Mouse (Mus musculus) left cerebral cortex, adult 18-20 months (tissue): ENCODE measurements at regions not wholly inside any gene's neighbourhood (a gene's known extent, or its start where the extent isn't known, plus 50 kb on each side); places are given as distances from the start of the nearest gene placed in this dataset.
A peak's percentile ranks its signal among the peaks of the same experiment; 100 is the strongest.

Experiments
- DNase-seq, 2 experiments: peaks; one replicate each; pipeline ENCODE4 v3.0.0; 2021 to 2022; ENCODE audit warnings: low spot score in 2 of 2, mixed read lengths in 1 of 2

- DNase-seq, result no peak
Observed at GRCm38 (mm10) chr8:26283957-26284356, 164.6 kb downstream of the Gm45692 start.

DNA sequence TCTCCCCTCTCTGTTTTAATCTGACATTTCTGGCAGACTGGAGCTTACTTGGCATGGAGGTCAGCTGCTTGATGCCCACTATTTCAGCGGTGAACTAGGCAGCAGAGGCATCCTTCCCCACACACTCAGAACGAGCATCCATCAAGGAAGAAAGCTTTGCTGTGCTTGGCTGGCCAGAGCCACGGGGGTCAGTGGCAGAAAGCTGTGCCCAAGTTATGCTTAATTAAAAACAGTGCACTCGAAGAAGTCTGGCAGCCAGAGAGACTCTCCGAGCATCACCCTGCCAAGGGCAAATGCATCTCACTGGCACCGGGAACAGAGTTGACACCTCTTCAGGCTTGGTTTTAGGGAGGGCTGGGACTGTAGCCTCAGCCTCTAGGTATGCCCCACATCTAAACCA lies 168.3 kb downstream of the Gm45692 start:
- DNase-seq, result no peak

- DNase-seq, result no peak
Observed at GRCm38 (mm10) chr8:26288163-26288562, 168.8 kb downstream of the Gm45692 start.

DNA sequence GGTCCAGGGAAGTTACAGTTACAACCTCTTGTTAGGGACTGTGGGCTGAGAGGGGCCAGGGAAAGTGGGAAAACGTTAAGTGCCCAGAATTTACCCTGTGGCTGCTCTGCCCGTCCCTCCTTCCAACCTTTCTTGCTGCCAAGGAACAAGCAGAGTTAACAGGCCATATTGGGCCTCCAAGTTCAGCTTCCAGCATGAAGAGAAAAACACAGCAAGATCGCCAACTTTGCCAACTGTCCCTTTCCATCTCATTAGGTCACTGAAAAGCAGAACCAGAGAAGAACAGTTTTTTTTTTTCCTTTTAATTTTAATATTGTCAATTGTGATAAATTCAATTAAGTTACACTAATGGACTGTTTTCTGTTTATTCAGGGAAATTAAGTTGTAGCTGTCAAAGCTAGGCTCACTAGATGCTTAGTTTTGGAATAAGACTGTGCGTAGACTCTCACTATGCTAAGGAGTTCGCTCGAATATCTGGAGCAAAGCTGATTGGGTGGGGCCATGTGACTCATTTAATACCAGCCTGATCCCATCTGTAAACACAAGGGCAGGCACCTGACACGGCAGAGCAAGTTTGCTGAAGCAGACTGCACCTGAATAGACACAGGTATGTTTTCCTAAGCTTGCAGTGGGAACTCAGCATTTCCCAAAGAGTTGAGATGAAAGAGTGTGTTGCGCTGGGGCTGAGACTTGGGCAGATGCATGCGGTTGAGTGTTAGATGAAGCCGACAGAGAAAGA lies 178.9 kb downstream of the Gm45692 start:
- DNase-seq, result no peak

- DNase-seq, result no peak
Observed at GRCm38 (mm10) chr8:26300246-26300645, 180.9 kb downstream of the Gm45692 start.

DNA sequence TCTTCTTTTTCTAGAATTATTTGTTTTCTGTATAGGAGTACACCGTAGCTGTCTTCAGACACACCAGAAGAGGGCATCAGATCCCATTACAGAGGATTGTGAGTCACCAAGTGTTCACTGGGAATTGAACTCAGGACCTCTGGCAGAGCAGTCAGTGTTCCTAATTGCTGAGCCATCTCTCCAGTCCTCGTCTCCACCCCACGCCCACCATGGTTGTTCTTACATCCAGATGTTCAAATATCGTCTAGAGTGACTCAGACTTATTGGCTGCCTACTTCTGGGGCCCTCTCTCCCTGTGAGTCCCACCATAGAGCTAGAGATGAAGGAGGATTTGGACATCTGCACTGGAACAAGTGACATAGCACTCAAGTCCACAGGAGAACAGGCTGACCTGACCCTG lies 182.6 kb downstream of the Gm45692 start:
- no peak for DNase-seq

DNA sequence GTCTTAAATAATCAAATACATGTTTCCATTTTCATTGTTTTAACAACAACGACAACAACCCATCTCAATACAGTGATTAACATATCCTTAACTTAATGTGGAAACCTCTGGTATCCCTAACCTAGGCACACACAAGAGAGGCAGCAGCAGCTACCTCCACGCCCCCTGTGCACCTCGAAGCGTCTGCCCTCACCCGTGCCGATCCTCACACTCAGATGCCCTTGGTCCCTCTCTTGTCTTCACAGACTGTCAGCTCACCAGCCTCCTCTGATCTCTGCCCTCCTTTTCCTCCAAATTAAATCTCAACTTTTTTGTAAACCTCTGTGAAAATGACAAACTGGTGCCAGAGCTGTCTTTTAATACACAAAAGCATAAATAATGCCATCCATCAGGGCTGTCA lies 185.2 kb downstream of the Gm45692 start:
- no peak for DNase-seq

- no peak for DNase-seq
Observed at GRCm38 (mm10) chr8:26305061-26305879, 185.9 kb downstream of the Gm45692 start.

DNA sequence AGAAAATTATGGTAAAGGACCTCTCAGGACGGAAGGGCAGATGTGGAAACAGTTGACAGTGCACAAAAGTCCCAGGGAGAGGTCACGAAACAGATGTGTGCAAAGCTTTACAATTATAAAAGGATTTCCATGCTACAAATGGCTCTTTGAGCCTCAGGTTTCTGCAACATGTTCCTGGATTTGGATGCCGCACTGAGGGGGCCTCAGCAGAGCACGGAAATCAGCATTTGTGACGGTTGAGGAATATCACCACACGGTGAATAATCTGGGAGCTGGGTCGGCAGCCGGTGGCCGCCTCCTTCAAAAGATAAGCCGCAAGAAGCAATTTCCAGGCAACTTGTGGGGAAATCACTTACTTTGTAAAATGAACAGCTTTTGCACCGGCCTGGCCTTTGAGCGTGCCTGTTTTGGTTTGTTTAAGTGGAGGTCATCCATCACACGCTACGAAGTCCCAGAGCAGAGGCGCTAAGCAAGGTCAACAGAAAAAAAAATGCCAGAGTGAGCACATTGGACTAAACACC lies 188.8 kb downstream of the Gm45692 start:
- no peak for DNase-seq

DNA sequence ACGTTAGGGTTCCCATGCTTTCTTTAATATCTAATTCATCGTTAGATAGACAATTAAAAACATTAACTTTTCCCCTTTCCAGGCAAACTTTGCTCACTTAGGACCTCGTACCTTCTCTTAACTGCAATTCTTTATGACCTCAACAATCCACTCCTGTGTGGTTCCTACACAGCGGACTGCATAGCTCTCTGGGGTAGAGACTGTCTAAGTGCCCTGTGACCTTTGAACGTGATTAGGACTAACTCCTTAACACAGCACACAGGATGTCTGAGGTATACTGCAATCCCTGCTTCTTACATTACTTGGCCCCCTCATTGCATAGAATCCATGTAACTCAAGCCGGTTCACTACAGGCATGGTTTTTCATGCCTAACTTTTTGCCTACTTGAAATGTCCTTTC lies 190.4 kb downstream of the Gm45692 start:
- DNase-seq, result no peak

DNA sequence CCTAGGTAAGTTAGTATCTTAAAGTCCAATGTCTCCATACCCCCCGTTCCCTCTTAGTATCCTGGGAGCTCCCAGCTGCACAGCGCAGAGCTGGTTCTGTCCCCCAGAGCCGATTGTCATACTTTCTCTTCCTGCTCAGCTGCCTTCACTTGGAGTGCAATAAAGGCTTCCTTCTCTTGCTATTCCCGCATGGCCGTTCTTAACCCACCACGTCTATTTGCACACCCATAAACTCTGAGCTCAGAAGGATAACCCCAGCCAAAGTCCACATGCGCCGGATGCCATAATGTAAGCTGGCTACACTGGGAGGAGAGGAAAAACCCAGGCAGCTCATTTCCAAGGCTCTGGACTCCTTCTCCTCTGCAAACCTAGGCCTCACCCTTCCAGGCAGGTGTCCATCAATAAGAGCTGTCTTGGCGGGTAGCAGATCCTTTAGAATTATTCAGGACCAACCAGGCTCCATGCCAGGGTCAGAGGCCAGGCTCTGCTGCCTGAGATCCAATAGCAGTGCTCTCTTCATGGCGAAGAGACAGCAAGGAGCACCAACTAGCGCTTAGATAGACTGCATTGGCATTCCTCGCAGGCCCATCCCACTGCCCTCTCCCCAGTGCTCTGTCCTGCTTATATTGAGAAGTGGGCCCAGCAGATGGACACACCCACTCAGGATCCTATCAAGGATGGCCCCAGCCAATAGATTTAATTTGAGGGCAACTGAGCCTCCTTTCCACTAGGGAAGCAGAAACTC lies 204.4 kb downstream of the Gm45692 start:
- no peak for DNase-seq

- DNase-seq, result no peak
Observed at GRCm38 (mm10) chr8:26324606-26325005, 205.3 kb downstream of the Gm45692 start.

DNA sequence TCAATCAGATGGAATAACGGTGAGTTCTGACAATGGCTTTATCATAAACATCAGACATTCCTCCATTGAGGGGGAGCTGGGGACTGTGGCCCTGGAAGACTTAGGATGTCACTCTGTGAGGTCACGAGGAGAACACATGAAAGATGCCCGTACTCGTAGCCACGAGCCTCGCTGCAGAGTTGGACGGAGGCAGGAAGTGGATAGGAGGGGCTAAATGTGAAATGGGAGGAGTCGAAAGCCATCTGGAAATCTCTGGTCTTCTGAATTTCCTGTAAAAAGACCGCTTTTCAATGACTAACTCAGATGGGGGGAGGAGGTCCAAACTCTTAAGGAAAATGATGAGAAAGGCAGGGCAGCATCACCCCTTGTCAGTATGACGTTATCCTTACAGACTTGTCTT lies 210.5 kb downstream of the Gm45692 start:
- no peak for DNase-seq

GRCm38 (mm10) chr8:26336906-26337650 lies 217.7 kb downstream of the Gm45692 start:
- no peak for DNase-seq

DNA sequence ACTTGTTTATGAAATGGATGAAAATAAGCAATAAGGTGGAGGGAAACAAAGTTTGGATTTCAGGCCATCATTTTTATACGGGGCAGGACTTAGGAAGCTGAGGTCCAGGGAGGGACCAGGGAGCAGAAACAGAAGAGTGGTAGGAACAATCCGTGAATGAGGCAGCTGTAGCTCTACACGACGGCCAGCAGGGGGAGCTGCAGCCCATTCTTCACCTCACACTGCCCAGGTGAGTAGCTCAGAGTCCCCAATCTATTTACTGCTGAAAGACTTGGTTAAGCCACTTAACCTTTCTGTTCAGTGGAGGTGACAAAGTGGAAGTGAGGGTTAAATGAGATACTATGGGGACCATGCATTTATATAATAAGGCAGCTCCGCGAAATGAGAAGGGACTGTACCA lies 225.7 kb downstream of the Gm45692 start:
- peak; percentile 64 to 77 for DNase-seq

DNA sequence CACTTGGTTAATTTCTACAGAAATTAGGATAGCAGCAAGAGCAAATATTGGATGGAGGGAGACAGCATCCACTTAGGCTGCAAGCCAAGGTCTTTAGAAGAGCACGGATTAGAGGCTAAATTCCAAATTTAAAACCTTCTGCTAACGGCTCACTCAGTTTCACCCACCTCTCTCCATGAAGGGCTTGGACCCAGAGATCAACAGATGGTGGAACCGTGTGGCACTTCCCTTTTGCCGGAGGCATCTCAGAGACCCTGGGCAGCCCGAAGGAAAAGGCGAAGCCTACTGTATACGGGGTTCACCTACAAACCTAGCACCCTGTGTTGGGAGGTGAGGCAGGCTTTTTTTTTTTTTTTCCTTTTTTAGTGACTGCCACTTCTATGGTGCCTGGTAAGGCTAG lies 229.9 kb downstream of the Gm45692 start:
- DNase-seq, result no peak

- no peak for DNase-seq
Observed at GRCm38 (mm10) chr8:26349854-26350253, 230.5 kb downstream of the Gm45692 start.

- DNase-seq, result no peak
Observed at GRCm38 (mm10) chr8:26350616-26351015, 231.3 kb downstream of the Gm45692 start.

- DNase-seq, result peak; percentile 7 to 36
Observed at GRCm38 (mm10) chr8:26351643-26352540, 232.6 kb downstream of the Gm45692 start.

DNA sequence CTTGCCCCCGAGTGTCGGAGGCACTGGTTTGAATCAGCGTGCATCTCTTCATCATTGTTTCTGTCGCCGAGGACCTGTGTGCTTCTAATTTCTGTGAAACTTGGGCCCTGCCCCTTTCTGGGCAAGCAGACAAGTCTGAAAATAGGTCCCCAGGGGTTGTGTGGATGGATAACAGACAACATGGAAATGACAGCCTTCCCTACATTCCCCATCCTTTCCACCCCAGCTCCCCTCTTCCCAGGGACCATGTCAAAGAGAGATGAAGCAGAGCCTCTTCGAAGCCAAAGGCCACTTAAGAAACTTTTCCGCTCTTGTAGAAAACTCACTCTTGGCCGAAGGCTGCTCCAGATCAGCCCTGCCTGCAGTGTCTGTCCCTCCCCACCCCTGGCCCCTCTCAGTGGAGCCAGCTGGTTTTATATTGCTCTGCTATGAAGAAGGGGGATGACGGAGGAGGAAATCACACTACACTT lies 233.2 kb downstream of the Gm45692 start:
- no peak for DNase-seq
